Mouse (Mus musculus) small intestine, adult 2 months (tissue): Measurements from ENCODE around the gene Snrnp70. TPM values are rescaled to one million over a fixed set of nuclear protein-coding genes. Genes with fewer than 3 reads are reported as not detected.

Experiments used
- H3K27ac ChIP-seq: fragments of 200-500 bp; 2 replicates; pipeline ENCODE4 v1.5.1; 2012; ENCODE audit warnings: low read depth, low read length, control low read depth, inconsistent platforms; ENCODE audit not compliant: insufficient read depth
- H3K27me3 ChIP-seq: fragments of 200-500 bp; 2 replicates; pipeline ENCODE4 v1.6.1; 2012; ENCODE audit warnings: mild to moderate bottlenecking, moderate library complexity, low read length, inconsistent platforms; ENCODE audit not compliant: control insufficient read depth, insufficient read depth
- H3K36me3 ChIP-seq: fragments of 200-500 bp; 2 replicates; pipeline ENCODE4 v1.6.1; 2012; ENCODE audit warnings: mild to moderate bottlenecking, low read length, control low read depth, inconsistent platforms; ENCODE audit not compliant: control insufficient read depth, insufficient read depth
- H3K4me1 ChIP-seq: fragments of 200-500 bp; 2 replicates; pipeline ENCODE4 v1.6.1; 2012; ENCODE audit warnings: low read length, inconsistent platforms, mixed read lengths; ENCODE audit not compliant: control insufficient read depth, insufficient read depth, insufficient read length
- H3K4me3 ChIP-seq: fragments of 200-500 bp; 2 replicates; pipeline ENCODE4 v1.5.1; 2012; ENCODE audit warnings: low read depth, mild to moderate bottlenecking, control low read depth, inconsistent platforms, low read length, moderate library complexity
- CTCF ChIP-seq: fragments of 200-500 bp; IDR thresholded peaks from 2 replicates; pipeline ENCODE4 v1.5.1; 2012; ENCODE audit warnings: low read depth, mild to moderate bottlenecking, control low read depth, inconsistent platforms, low read length, moderate library complexity, mixed read lengths; ENCODE audit not compliant: insufficient replicate concordance, insufficient read length; ENCODE audit errors: extremely low read depth
- POLR2A ChIP-seq: fragments of 200-500 bp; IDR thresholded peaks from 2 replicates; pipeline ENCODE4 v1.6.1; 2012; ENCODE audit warnings: low read depth, mild to moderate bottlenecking, control low read depth, inconsistent platforms, low read length, moderate library complexity
- WGBS: fragments of 180-500 bp; shearing (Covaris S2); methylation state at CpG from one replicate; pipeline ENCODE4 v1.1.7; 2018; 5-methylcytosine and 5-hydroxymethylcytosine counted together
- polyA plus RNA-seq: library from polyadenylated mRNA; depleted of rRNA; stranded (reverse); fragments of >200 nt; gene quantifications from 2 replicates; pipeline ENCODE4 v1.2.3, GENCODE M21; 2012

The Snrnp70 gene
- polyA plus RNA-seq, 1 experiment = 122 TPM

DNA sequence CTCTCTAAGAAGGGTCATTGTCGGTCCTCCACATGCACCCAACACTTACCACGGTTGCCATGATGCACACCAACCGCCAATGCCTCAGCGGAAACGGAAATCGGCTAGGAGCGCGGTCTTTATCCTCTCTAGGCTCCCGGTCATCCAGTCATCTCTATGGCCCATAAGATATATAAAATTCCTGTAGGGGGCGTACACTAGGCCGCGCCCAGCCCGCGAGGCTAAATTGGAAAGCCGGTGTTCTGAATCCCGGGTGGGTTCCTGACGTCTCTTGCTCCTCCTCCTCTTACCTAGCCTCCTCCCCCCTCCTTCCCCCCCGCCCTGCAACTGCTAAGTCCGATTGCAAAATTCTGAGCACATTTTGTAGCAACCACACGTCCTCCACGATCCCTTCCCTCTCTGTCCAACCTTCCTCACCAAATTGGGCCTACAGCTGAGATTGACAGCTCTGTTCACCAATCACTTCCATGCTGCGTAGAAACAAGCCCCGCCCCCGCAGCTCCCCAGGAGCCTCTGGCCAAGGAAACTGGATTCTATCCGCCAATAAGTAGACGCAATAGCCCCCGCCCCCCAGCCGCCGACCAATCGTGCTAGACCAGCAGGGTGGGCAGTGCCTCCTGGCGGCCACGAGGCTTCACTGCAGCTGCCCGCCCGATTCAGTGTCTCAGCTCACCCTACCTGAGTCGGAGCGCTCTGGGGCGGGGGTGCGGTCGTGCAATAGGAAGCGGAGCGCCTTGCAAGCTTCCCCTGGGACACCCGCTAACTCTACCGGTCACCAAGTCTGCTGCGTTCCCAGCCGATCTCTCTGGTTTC is 38.9 kb upstream of the Snrnp70 start, which contains the start of gene Gys1:
Gene Gys1 (plus strand): TSS at position 642 of the 813 bp plus-strand sequence.
- Histone ChIP-seq H3K27ac (peak within 1 kb of the TSS; percentile 51), H3K4me3 (peak within 1 kb of the TSS; percentile 80), H3K36me3 (peaks cover 4% of the 10 kb centered on the region), H3K4me1 (peaks cover 19% of the 10 kb centered on the region), H3K27me3 (no peaks in the 10 kb centered on the region)
- peak; percentile 77 for TF ChIP-seq POLR2A
- peak; percentile 85 for TF ChIP-seq CTCF
- under 1% methylated on average over 45 of the region's 45 CpGs for WGBS

DNA sequence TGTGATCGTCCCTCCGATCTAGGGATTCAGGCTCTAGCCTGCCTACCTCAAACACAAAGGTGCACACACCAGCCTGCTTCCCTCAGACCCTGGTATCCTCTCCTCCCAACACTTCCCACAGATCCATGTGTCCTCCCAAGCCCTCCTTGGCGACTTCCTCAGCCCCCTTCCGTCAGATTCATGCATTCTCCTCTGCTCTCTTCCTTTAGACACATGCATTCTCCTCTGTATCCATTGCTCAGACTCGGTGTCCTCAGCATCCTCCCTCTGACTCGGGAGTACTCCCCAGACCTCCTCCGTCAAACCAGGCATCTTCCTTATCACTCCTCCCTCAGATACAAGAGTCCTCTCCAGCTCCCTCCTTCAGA is 38.3 kb upstream of the Snrnp70 start:
- peak overlapping the region; percentile 29 for H3K27ac ChIP-seq
- H3K27me3 ChIP-seq = no peaks in the 10 kb centered on the region
- H3K4me3 ChIP-seq = peak overlapping the region; percentile 76
- peaks cover 8% of the 10 kb centered on the region for H3K36me3 ChIP-seq
- peaks cover 19% of the 10 kb centered on the region for H3K4me1 ChIP-seq
- 2% methylated on average over 7 of the region's 7 CpGs for WGBS
- TF ChIP-seq CTCF = no peak
- no peak for TF ChIP-seq POLR2A

DNA sequence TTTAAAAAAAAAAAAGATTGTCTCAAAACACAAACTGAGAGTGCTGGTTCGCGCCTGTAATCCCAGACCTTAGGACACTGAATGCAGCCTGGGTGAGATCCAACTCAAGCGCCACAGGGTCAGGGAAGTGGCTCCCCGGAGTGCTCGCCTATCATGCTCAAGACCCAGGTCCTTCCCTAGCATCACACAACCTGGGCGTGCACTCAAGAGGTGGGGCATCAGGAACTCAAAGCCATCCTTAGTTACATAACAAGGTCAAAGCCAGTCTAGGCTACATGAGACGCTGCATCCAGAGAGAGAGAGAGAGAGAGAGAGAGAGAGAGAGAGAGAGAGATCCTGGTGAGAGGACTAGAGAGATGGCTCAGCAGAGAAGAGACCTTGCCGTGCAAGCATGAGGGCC is 31.0 kb upstream of the Snrnp70 start:
- Histone ChIP-seq H3K36me3 (peaks cover 53% of the 10 kb centered on the region), H3K27ac (no peak overlapping the region), H3K4me3 (no peak overlapping the region), H3K4me1 (0 out of 2 replicates have a peak, but pooled peaks cover 4% of the 10 kb centered on the region), H3K27me3 (no peaks in the 10 kb centered on the region)
- TF ChIP-seq CTCF = no peak
- no peak for TF ChIP-seq POLR2A
- WGBS = 79% methylated on average over 8 of the region's 8 CpGs

DNA sequence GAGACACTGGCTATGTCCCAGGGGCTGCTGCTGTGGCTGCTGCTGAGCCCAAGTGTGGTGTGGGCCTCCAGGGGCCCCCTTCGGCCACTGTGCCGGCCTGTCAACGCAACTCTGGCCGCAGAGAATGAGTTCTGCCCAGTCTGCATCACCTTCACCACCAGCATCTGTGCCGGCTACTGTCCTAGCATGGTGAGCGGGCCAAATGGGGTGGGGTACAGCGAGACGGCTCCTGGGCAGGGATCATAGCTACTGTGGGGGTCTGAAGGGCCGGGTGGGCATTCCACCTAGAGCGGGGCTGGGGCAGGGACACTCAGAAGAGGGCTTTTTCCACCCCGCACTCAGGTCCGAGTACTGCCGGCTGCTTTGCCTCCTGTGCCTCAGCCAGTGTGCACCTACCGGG is 25.7 kb upstream of the Snrnp70 start:
- 98% methylated on average over 14 of the region's 14 CpGs for WGBS
- peaks cover 24% of the 10 kb centered on the region for H3K27me3 ChIP-seq
- TF ChIP-seq POLR2A (no peak), CTCF (no peak)
- H3K4me3 ChIP-seq = no peak overlapping the region
- H3K36me3 ChIP-seq = peaks cover 40% of the 10 kb centered on the region
- H3K27ac ChIP-seq = no peak overlapping the region
- H3K4me1 ChIP-seq = peaks cover 3% of the 10 kb centered on the region

DNA sequence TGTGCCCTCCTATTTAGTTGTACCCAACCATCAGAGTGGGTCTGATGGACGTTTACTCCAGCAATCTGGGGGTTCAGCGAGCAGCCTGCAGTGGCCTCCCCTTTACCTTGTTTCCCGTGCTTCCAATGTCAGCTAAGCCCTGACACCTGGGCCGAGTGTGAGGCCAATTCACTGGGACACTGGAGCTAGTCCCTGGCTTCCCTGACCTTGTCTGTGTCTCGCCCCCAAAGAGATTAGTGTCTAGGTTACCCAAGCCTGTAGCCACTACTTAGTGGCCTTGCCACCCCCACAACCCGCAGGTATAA is 25.0 kb upstream of the Snrnp70 start, which contains the start of gene Lhb:
Gene Lhb (plus strand): TSS at position 206 of the 305 bp plus-strand sequence.
- Histone ChIP-seq H3K36me3 (peaks cover 39% of the 10 kb centered on the region), H3K27ac (no peak within 1 kb of the TSS), H3K27me3 (peaks cover 30% of the 10 kb centered on the region), H3K4me3 (no peak within 1 kb of the TSS), H3K4me1 (peaks cover 3% of the 10 kb centered on the region)
- 46% methylated on average over 6 of the region's 6 CpGs for WGBS
- TF ChIP-seq POLR2A (no peak), CTCF (no peak)

DNA sequence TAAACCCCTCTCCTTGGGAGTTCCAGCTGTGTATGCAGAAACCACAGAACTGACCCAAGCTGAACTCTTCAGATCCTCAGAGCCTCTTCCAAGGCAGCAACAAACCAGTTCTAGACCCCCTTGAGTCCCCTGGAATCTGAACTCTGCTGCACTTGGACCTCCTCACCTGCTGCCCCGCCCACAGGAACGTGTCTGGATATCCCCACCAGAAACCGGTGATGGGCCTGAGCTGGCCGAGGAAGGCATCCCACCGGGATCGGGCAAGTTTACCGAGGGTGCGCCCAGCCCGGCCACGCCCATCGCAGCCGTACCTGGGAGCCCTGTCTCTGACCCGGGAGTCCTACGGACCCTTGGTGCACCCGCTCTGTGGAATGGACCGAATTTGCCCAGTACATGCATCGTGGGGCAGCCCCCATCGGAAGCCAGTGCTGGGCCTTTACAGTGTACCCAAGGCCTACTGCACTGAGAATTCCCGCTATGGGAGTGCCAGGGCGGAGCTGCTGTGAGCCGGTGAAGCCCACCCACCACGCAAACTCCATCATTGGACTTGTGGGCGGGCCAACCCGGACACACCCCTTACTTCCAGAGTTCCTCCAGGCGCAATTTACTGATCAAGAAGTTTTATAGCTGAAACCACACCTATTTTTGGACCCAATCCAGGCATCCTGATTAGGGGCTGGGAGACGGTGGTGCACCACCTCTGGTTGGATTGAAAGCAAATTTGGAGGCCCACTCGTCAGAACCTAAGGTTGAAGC is 24.5 kb upstream of the Snrnp70 start:
- 14% methylated on average over 27 of the region's 27 CpGs for WGBS
- Histone ChIP-seq H3K36me3 (peaks cover 39% of the 10 kb centered on the region), H3K4me1 (peaks cover 3% of the 10 kb centered on the region), H3K27me3 (peaks cover 35% of the 10 kb centered on the region), H3K4me3 (no peak overlapping the region), H3K27ac (no peak overlapping the region)
- TF ChIP-seq CTCF = no peak
- TF ChIP-seq POLR2A = no peak

DNA sequence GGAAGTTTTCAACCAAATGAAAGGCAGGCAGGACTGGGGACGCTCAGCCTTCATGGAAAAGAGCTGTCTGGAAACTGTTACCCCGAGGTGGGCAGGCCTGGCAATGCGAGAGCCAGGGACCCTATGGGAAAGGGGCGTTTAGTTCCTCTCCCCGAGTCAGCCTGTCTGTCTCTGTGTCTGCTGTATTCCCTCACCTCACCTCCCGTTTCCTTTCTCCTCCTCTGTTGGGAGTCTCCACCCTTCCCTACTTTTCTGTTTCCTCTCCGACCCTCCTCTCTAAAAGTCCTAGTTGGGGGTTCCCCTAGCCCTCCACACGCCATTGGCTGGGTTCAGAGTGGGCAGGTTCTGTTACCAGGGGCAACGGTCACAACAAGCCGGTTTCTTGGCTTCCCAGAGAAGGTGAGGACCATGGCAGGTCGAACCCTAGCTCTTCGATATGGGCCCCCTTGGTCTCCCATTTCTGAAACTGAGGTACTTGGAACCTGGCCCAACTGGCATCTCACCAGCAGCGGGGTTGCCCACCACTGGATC is 22.5 kb upstream of the Snrnp70 start:
- 12% methylated on average over 13 of the region's 13 CpGs for WGBS

More for the DNA sequence above, 22.5 kb upstream of the Snrnp70 start:
- H3K27me3 ChIP-seq = peaks cover 55% of the 10 kb centered on the region
- H3K36me3 ChIP-seq = peaks cover 21% of the 10 kb centered on the region
- peaks cover 9% of the 10 kb centered on the region for H3K4me1 ChIP-seq
- no peak overlapping the region for H3K4me3 ChIP-seq
- H3K27ac ChIP-seq = no peak overlapping the region
- TF ChIP-seq CTCF (no peak), POLR2A (no peak)
